ENCODE assay signal across 20 mouse cellular contexts in the genomic region with DNA sequence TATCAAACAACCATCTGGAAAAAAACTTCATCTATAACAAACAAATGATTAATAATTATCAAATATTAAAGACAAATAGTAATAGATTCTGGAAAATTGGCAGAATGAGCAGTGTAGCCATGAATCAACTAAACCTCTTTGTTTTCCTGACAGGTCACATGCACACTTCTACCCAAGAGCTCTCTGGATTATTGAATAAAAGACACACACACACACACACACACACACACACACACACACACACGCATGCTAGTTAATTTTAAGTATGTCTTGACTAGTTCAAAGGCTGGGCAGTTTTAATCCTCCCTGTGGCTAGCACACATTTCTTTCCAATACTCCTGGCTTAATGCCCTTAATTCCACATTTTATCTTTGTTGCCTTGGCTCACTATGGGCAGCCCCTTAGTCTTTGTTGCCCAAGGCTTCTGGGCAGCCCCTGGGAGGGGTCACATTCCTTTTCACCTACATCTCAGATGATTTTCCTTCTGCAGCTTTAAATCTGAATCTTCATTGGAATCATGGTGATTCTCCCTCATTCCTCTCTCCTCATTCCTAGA.
A peak's percentile ranks its signal among the peaks of the same experiment; 100 is the strongest.
DNase-seq lines count a peak whose midpoint lies in the region; ATAC-seq and TF ChIP-seq lines count a peak whose summit lies in the region.
"Had no signal": no experiment of that assay in that cellular context is flagged by ENCODE, and none has a peak within 500 bp of the region (broad histone marks: within the 10 kb centered on the region; RNA-seq: fewer than 3 reads in every experiment).

No protein-coding gene starts in this region.

- H3K36me3 ChIP-seq in hindbrain, embryonic 14.5 days (replicated peaks; ENCODE audit: control insufficient read depth, insufficient read depth): no peaks in the 10 kb centered on the region
- H3K36me3 ChIP-seq in hindbrain, postnatal 0 days (ENCODE audit: insufficient read depth, low read length): no peaks in the 10 kb centered on the region
- H3K36me3 ChIP-seq in midbrain, embryonic 15.5 days (replicated peaks): no peaks in the 10 kb centered on the region
- H3K36me3 ChIP-seq in midbrain, embryonic 11.5 days (ENCODE audit: control insufficient read depth, insufficient read depth, low read length): no peaks in the 10 kb centered on the region
- H3K36me3 ChIP-seq in forebrain, embryonic 14.5 days (ENCODE audit: control insufficient read depth, insufficient read depth, low read length): no peaks in the 10 kb centered on the region
- H3K36me3 ChIP-seq: embryonic facial prominence, embryonic 13.5 days; heart, embryonic 15.5 days; hindbrain, embryonic 13.5 days had no signal

- no peak overlapping the region for H3K27ac ChIP-seq in hindbrain, embryonic 14.5 days
- no peak overlapping the region for H3K27ac ChIP-seq in hindbrain, postnatal 0 days
- no peak overlapping the region for H3K27ac ChIP-seq in midbrain, embryonic 15.5 days
- no peak overlapping the region for H3K27ac ChIP-seq in midbrain, embryonic 11.5 days (ENCODE audit: low read depth, low read length)
- no peak overlapping the region for H3K27ac ChIP-seq in forebrain, embryonic 14.5 days (ENCODE audit: low read depth, low read length)
- H3K27ac ChIP-seq: embryonic facial prominence, embryonic 13.5 days; heart, adult 2 months; heart, embryonic 15.5 days; hindbrain, embryonic 13.5 days had no signal

- no peak overlapping the region for H3K4me3 ChIP-seq in hindbrain, embryonic 14.5 days (replicated peaks; ENCODE audit: low read length)
- H3K4me3 ChIP-seq in hindbrain, postnatal 0 days (ENCODE audit: low read length): no peak overlapping the region
- no peak overlapping the region for H3K4me3 ChIP-seq in midbrain, embryonic 15.5 days
- no peak overlapping the region for H3K4me3 ChIP-seq in midbrain, embryonic 11.5 days (ENCODE audit: low read depth, low read length)
- H3K4me3 ChIP-seq in forebrain, embryonic 14.5 days (ENCODE audit: low read depth, low read length): no peak overlapping the region
- H3K4me3 ChIP-seq: embryonic facial prominence, embryonic 13.5 days; heart, adult 2 months; heart, embryonic 15.5 days; hindbrain, embryonic 13.5 days had no signal

- H3K9me3 ChIP-seq in hindbrain, embryonic 14.5 days (ENCODE audit: control insufficient read depth, low read length): no peaks in the 10 kb centered on the region
- 0 out of 2 replicates have a peak, but pooled peaks cover 2% of the 10 kb centered on the region for H3K9me3 ChIP-seq in hindbrain, postnatal 0 days (ENCODE audit: low read length)
- no peaks in the 10 kb centered on the region for H3K9me3 ChIP-seq in midbrain, embryonic 15.5 days
- no peaks in the 10 kb centered on the region for H3K9me3 ChIP-seq in midbrain, embryonic 11.5 days (ENCODE audit: control insufficient read depth, low read length)
- 0 out of 2 replicates have a peak, but pooled peaks cover 2% of the 10 kb centered on the region for H3K9me3 ChIP-seq in forebrain, embryonic 14.5 days (replicated peaks; ENCODE audit: control insufficient read depth, low read length)
- H3K9me3 ChIP-seq: heart, embryonic 15.5 days; hindbrain, embryonic 13.5 days had no signal

- H3K4me2 ChIP-seq in hindbrain, embryonic 14.5 days (replicated peaks): no peak overlapping the region
- no peak overlapping the region for H3K4me2 ChIP-seq in hindbrain, postnatal 0 days (ENCODE audit: low read depth, low read length)
- H3K4me2 ChIP-seq in midbrain, embryonic 15.5 days: no peak overlapping the region
- H3K4me2 ChIP-seq in midbrain, embryonic 11.5 days: no peak overlapping the region
- no peak overlapping the region for H3K4me2 ChIP-seq in forebrain, embryonic 14.5 days (ENCODE audit: low read length)
- H3K4me2 ChIP-seq: embryonic facial prominence, embryonic 13.5 days; heart, embryonic 11.5 days; heart, embryonic 15.5 days; hindbrain, embryonic 13.5 days had no signal

- no peak for TF ChIP-seq CTCF in hindbrain, postnatal 0 days (IDR thresholded peaks at IDR 0.05; ENCODE audit: low read depth)

- H3K4me1 ChIP-seq in hindbrain, embryonic 14.5 days (replicated peaks; ENCODE audit: control insufficient read depth, insufficient read depth, low read length): no peaks in the 10 kb centered on the region
- H3K4me1 ChIP-seq in hindbrain, postnatal 0 days (ENCODE audit: insufficient read depth, low read length): no peaks in the 10 kb centered on the region
- no peaks in the 10 kb centered on the region for H3K4me1 ChIP-seq in midbrain, embryonic 15.5 days
- H3K4me1 ChIP-seq in midbrain, embryonic 11.5 days (ENCODE audit: control insufficient read depth, insufficient read depth, low read length): no peaks in the 10 kb centered on the region
- H3K4me1 ChIP-seq in forebrain, embryonic 14.5 days (ENCODE audit: control insufficient read depth, insufficient read depth, low read length): no peaks in the 10 kb centered on the region
- H3K4me1 ChIP-seq: embryonic facial prominence, embryonic 13.5 days; heart, embryonic 15.5 days; hindbrain, embryonic 13.5 days had no signal

- H3K9ac ChIP-seq in hindbrain, embryonic 14.5 days: no peak overlapping the region
- no peak overlapping the region for H3K9ac ChIP-seq in hindbrain, postnatal 0 days (replicated peaks; ENCODE audit: low read length)
- no peak overlapping the region for H3K9ac ChIP-seq in midbrain, embryonic 15.5 days
- H3K9ac ChIP-seq in midbrain, embryonic 11.5 days (ENCODE audit: low read length): no peak overlapping the region
- no peak overlapping the region for H3K9ac ChIP-seq in forebrain, embryonic 14.5 days (ENCODE audit: low read length)
- H3K9ac ChIP-seq: embryonic facial prominence, embryonic 13.5 days; heart, embryonic 15.5 days; hindbrain, embryonic 13.5 days had no signal

- no peaks in the 10 kb centered on the region for H3K27me3 ChIP-seq in hindbrain, embryonic 14.5 days (ENCODE audit: control insufficient read depth, insufficient read depth, low read length)
- no peaks in the 10 kb centered on the region for H3K27me3 ChIP-seq in hindbrain, postnatal 0 days (ENCODE audit: insufficient read depth, low read length)
- H3K27me3 ChIP-seq in midbrain, embryonic 15.5 days (replicated peaks): no peaks in the 10 kb centered on the region
- no peaks in the 10 kb centered on the region for H3K27me3 ChIP-seq in midbrain, embryonic 11.5 days (ENCODE audit: control insufficient read depth, insufficient read depth, low read length)
- no peaks in the 10 kb centered on the region for H3K27me3 ChIP-seq in forebrain, embryonic 14.5 days (replicated peaks; ENCODE audit: control insufficient read depth, insufficient read depth, low read length)
- H3K27me3 ChIP-seq: embryonic facial prominence, embryonic 13.5 days; heart, embryonic 15.5 days; hindbrain, embryonic 13.5 days had no signal

- WGBS in hindbrain, embryonic 14.5 days: 79% methylated on average over 1 of the region's 1 CpGs
- WGBS in hindbrain, postnatal 0 days: 57% methylated on average over 1 of the region's 1 CpGs
- 29% methylated on average over 1 of the region's 1 CpGs for WGBS in midbrain, embryonic 15.5 days
- 53% methylated on average over 1 of the region's 1 CpGs for WGBS in midbrain, embryonic 11.5 days
- 9% methylated on average over 1 of the region's 1 CpGs for WGBS in forebrain, embryonic 14.5 days

- DNase-seq in hindbrain, embryonic 14.5 days (ENCODE audit: low spot score): no peak
- no peak for DNase-seq in hindbrain, postnatal 0 days (ENCODE audit: low spot score)
- DNase-seq in midbrain, embryonic 11.5 days (ENCODE audit: low spot score, missing footprints): no peak
- DNase-seq in forebrain, embryonic 14.5 days (ENCODE audit: low spot score): peak; percentile 27
- DNase-seq in layer of hippocampus, adult 9-10 months (ENCODE audit: low spot score): no peak
- DNase-seq in thymus, postnatal 10 days (ENCODE audit: low spot score in 2 of 2): no peak
- DNase-seq: adrenal gland, adult 8-10 months; adrenal gland, postnatal 36 days; cerebellum, adult 11 months; cerebellum, adult 8-10 months; cerebellum, postnatal 36 days; gastrocnemius, postnatal 14 days; heart, adult 2 months; heart, postnatal 14 days had no signal

- ATAC-seq in hindbrain, embryonic 14.5 days (ENCODE audit: low FRiP score): peak; percentile 37; the same call in 1 of the 2 replicates
- no peak for ATAC-seq in hindbrain, postnatal 0 days
- ATAC-seq in midbrain, embryonic 15.5 days (replicated peaks): peak; percentile 58; the same call in 1 of the 2 replicates
- no peak for ATAC-seq in midbrain, embryonic 11.5 days (ENCODE audit: low FRiP score)
- peak; percentile 15; the same call in 1 of the 2 replicates for ATAC-seq in forebrain, embryonic 14.5 days
- ATAC-seq: intestine, embryonic 16.5 days had no signal

Comparison
In these comparisons a context has a peak if more than half of its experiments do, and no peak if none do; other contexts are left out.
1. ATAC-seq: peak in hindbrain, embryonic 14.5 days (single experiment), midbrain, embryonic 15.5 days (single experiment) and forebrain, embryonic 14.5 days (single experiment); none in hindbrain, postnatal 0 days (single experiment) and midbrain, embryonic 11.5 days (single experiment).